Mouse (Mus musculus) spleen, adult 2 months (tissue): Measurements from ENCODE around the gene Frg2f1. TPM values are rescaled to one million over a fixed set of nuclear protein-coding genes. Genes with fewer than 3 reads are reported as not detected.
A peak's percentile ranks its signal among the peaks of the same experiment; 100 is the strongest.

Source experiments
- DNase-seq, 2 experiments: peaks; one replicate each; pipeline versions ENCODE4 v3.0.0 to v3.0.0-alpha.2; 2012 to 2021; ENCODE audit warnings: low spot score in 2 of 2, low read depth in 1 of 2
- H3K27ac ChIP-seq: fragments of 200-500 bp; 2 replicates; pipeline ENCODE4 v1.5.1; 2012; ENCODE audit warnings: low read length, inconsistent platforms; ENCODE audit not compliant: insufficient read depth
- H3K27me3 ChIP-seq: fragments of 200-500 bp; 2 replicates; pipeline ENCODE4 v1.6.1; 2012; ENCODE audit warnings: mild to moderate bottlenecking, moderate library complexity, low read length, inconsistent platforms; ENCODE audit not compliant: control insufficient read depth, insufficient read depth
- H3K36me3 ChIP-seq: fragments of 200-500 bp; 2 replicates; pipeline ENCODE4 v1.6.1; 2012; ENCODE audit warnings: mild to moderate bottlenecking, low read length, inconsistent platforms; ENCODE audit not compliant: control insufficient read depth, insufficient read depth
- H3K4me1 ChIP-seq: fragments of 200-500 bp; 2 replicates; pipeline ENCODE4 v1.6.1; 2011; ENCODE audit warnings: inconsistent platforms; ENCODE audit not compliant: control insufficient read depth, insufficient read depth, insufficient read length
- H3K4me3 ChIP-seq: fragments of 200-500 bp; 2 replicates; pipeline ENCODE4 v1.5.1; 2011; ENCODE audit warnings: mild to moderate bottlenecking, inconsistent platforms; ENCODE audit not compliant: insufficient read depth, insufficient read length; ENCODE audit errors: extremely low read depth
- CTCF ChIP-seq: fragments of 200-500 bp; IDR thresholded peaks from 2 replicates; pipeline ENCODE4 v1.5.1; 2011; ENCODE audit warnings: mild to moderate bottlenecking, inconsistent platforms; ENCODE audit not compliant: insufficient read depth, insufficient read length, insufficient replicate concordance; ENCODE audit errors: extremely low read depth
- POLR2A ChIP-seq: fragments of 200-500 bp; IDR thresholded peaks from 2 replicates; pipeline ENCODE4 v1.6.1; 2011; ENCODE audit warnings: low read depth, low read length, inconsistent platforms
- WGBS: fragments of 180-500 bp; shearing (Covaris S2); methylation state at CpG from one replicate; pipeline ENCODE4 v1.1.7; 2018; 5-methylcytosine and 5-hydroxymethylcytosine counted together
- polyA plus RNA-seq: library from polyadenylated mRNA; depleted of rRNA; stranded (reverse); fragments of >200 nt; gene quantifications from 2 replicates; pipeline ENCODE4 v1.2.3, GENCODE M21; 2012; rRNA removed

The Frg2f1 gene
- polyA plus RNA-seq: 5.5 and 6.8 TPM in 2 replicates

DNA sequence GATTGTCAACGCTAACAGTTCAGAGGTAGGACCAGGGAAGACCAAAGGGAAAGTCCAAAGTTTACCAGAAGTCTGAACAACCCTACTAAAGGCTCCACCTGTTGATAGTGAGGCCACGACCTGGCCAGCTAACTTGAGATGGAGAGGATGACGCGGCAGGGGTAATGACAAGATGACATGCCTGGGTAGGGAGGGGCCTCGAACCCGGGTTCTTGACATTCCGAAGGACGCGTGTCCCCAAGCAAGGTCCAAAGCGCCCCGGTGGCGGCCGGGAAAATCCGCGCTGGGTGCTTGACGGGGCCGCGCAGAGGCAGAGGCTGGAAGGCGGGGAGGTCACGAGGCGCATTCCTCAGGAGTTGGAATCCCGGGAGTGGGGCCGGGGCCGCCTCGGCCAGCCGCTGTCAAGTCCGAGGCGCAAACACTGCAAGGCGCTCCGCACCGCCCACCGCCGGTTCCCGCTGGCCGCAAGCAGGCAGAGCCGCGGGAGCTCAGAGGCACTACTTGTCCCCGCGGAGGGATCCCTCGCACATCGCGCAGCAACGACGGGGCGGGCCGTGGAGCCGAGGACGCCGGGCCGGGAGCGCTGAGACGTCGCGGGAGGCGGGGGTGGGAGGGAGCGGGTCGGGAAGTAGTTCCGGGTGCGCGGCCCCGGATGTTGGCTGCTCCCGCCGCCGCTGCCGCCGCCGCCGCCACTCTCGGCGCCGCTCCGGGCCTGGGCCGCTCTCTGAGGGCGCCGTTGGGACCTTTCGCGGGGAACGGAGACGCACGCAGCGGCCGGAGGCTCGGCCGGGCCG, at the start of gene Frg2f1:
Frg2f1 (minus strand) TSS at position 499 of the 794 bp plus-strand sequence.
- Histone ChIP-seq H3K27ac (peak within 1 kb of the TSS; percentile 93), H3K36me3 (no peaks in the 10 kb centered on the region), H3K4me3 (peak within 1 kb of the TSS; percentile 97), H3K27me3 (no peaks in the 10 kb centered on the region), H3K4me1 (peaks cover 3% of the 10 kb centered on the region; the same call in 1 of the 2 replicates)
- whole genome bisulfite sequencing: under 1% methylated on average over 70 of the region's 85 CpGs
- TF ChIP-seq CTCF: no peak
- TF ChIP-seq POLR2A: no peak
- DNase-seq: peak; percentile 84 to 87

DNA sequence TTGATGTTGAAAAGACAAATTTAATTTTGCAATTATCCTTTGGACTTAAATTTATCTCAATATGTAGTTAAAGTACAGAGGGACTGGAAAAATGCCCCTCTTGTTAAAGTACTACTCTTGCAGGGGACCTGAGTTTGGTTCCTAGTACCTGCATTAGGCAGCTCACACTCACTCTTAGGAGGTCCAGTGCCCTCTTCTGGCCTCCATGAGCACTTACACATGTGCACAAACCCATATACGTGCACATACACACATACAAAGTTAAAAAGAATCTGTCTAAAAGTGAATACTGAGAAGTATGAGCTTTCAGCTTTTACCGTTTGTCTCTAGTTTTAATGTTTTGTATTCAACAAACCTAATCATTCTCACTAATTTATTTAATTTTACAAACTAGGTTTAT, 48.7 kb upstream of the Frg2f1 start:
- no peak overlapping the region for H3K4me3 ChIP-seq
- no peak for DNase-seq
- no peaks in the 10 kb centered on the region for H3K27me3 ChIP-seq
- peaks cover 6% of the 10 kb centered on the region for H3K36me3 ChIP-seq
- TF ChIP-seq CTCF: no peak
- TF ChIP-seq POLR2A: no peak
- no peak overlapping the region for H3K27ac ChIP-seq
- no peaks in the 10 kb centered on the region for H3K4me1 ChIP-seq
- WGBS: 97% methylated on average over 2 of the region's 2 CpGs

DNA sequence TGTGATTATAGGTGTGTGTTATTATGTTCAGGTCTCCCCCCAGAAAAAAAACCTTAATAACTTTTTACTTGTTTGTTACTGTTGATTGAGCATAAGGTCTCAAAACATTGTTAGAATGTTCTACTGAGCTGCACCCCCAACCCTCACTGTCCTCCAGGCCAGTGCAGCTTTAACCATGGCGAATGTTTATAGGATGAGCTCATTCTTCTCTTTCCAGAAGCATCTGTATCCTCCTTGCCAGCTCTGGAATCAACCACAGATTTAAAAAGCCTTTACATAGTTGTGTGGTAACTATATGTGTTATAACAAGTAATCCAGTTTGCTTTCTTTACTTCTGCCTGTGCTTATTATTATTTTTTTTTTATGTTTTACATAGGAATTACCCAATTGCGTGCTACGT, 36.1 kb upstream of the Frg2f1 start:
- no peaks in the 10 kb centered on the region for H3K27me3 ChIP-seq
- no peak for DNase-seq
- H3K4me1 ChIP-seq: no peaks in the 10 kb centered on the region
- 96% methylated on average over 3 of the region's 3 CpGs for WGBS
- no peak for TF ChIP-seq CTCF
- TF ChIP-seq POLR2A: no peak
- no peak overlapping the region for H3K4me3 ChIP-seq
- peaks cover 4% of the 10 kb centered on the region for H3K36me3 ChIP-seq
- H3K27ac ChIP-seq: no peak overlapping the region

DNA sequence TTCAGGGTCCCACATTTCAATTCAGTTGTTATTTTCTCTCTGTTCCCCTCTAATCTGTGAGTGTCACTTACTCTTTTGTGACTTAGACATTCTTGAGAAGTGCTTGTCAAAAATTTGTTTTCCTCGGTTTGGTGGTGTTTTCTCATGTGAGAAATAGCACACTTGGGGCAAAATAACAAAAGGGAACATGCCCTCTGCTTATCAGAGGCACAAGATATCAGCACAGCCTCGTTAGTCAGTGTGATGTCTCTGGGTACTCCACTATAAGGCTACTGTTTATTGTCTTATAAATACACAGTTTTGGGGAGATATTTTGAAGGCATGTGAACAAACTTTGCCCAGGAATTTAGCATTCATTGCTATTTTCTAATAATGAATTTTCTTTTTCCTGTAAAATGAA, 35.2 kb upstream of the Frg2f1 start:
- WGBS: 72% methylated on average over 2 of the region's 2 CpGs
- Histone ChIP-seq H3K36me3 (peaks cover 4% of the 10 kb centered on the region), H3K4me3 (no peak overlapping the region), H3K27me3 (no peaks in the 10 kb centered on the region), H3K4me1 (no peaks in the 10 kb centered on the region), H3K27ac (no peak overlapping the region)
- TF ChIP-seq POLR2A: no peak
- no peak for TF ChIP-seq CTCF
- DNase-seq: no peak

DNA sequence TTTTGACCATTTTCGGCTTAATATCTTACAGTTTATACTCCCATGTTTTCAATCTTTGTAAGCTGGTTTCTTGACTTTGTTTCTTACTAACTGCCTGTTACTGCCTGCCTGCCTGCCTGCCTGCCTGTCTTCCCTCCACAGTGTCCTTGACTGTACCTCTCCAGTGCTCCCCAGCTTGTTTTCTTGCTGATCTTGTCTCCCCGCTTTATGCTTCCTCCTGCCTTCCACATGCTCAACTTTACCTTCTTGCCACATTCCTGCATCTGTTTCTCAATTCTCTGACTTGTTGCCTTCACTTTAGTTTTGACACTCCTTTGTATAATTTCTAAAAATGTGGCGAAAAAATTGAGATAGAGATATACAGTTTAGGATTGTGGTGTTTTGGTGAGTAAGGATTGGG, 33.4 kb upstream of the Frg2f1 start:
- WGBS: 94% methylated on average over 3 of the region's 3 CpGs
- Histone ChIP-seq H3K4me1 (no peaks in the 10 kb centered on the region), H3K27me3 (no peaks in the 10 kb centered on the region), H3K4me3 (no peak overlapping the region), H3K27ac (no peak overlapping the region), H3K36me3 (peaks cover 4% of the 10 kb centered on the region)
- TF ChIP-seq CTCF (no peak), POLR2A (no peak)
- no peak for DNase-seq

DNA sequence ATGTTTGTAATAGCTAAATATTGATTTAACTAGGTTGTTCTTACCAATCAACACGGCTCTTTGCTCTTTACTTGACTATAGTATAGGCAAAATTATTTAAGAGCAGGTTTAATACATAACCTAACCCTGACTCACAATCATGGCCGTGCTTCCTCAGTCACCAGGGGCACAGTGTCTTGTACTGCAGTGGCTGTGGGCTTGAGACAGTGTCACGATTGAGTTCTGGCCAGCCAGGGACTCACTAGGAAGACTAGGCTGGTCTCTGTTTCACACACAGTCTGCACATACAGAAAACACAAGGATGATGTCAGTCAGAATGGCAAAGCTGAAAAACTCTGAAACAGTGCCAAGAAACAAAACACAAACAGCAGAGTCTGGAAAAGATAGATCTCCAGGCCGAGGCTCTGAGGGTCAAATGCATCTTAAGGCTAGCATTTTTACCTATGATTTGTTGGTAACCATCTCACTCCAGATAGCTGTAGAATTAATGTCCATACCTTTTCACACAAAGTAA, 27.1 kb upstream of the Frg2f1 start:
- H3K27ac ChIP-seq: no peak overlapping the region
- TF ChIP-seq CTCF (no peak), POLR2A (no peak)
- WGBS: 88% methylated on average over 4 of the region's 4 CpGs

DNA sequence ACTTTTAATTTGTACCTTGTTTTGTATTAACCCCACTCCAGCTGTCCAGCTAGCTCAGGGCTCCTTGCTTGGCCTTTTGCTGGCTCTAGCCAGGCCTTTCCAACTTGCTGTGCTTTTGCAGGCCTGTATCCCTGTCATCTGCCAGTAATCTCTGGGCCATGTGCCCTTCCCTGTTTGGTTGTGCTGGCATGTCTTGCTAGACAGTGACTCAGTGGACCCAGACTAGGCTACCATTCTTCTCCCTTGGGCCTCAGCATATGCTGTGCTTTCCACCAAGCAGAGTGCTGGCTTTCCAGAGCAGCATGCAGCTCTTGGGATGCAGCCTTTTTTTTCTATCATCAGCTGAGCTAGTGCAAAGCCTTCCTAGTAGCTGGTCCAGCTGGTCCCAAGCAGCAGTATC, 23.8 kb upstream of the Frg2f1 start:
- DNase-seq: no peak
- TF ChIP-seq CTCF (no peak), POLR2A (no peak)
- H3K27ac ChIP-seq: no peak overlapping the region
- no peaks in the 10 kb centered on the region for H3K4me1 ChIP-seq
- no peaks in the 10 kb centered on the region for H3K27me3 ChIP-seq
- H3K4me3 ChIP-seq: no peak overlapping the region
- H3K36me3 ChIP-seq: 0 out of 2 replicates have a peak, but pooled peaks cover 4% of the 10 kb centered on the region

More for the DNA sequence above, 27.1 kb upstream of the Frg2f1 start:
- DNase-seq: no peak
- Histone ChIP-seq H3K4me3 (no peak overlapping the region), H3K4me1 (no peaks in the 10 kb centered on the region), H3K36me3 (0 out of 2 replicates have a peak, but pooled peaks cover 4% of the 10 kb centered on the region), H3K27me3 (no peaks in the 10 kb centered on the region)
